Mouse (Mus musculus): ENCODE measurements at regions not wholly inside any gene's neighbourhood (a gene's known extent, or its start where the extent isn't known, plus 50 kb on each side); places are given as distances from the start of the nearest gene placed in this dataset.

DNA sequence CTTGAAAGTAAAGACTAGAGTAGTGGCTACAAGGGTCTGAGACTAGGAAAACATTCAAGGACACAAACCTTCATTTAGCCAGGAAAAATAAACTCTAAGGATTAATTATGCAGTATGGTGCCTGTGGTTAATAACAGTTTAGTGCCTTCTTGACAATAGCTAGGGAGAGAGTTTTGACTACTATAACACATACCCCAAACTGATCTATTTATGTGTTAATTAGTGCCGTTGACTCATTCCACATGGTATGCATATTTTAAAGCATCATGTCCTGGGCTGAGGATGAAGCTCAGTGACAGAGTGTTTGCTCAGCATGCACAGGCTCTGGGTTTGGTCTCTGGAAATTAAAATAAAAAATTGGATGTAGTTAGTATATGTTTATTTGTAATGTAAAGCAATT lies 399.8 kb downstream of the Cdk5rap2 start:
- no peak overlapping the region for H3K9ac ChIP-seq
- H3K27ac ChIP-seq: no peak overlapping the region
- WGBS: 26% methylated on average over 1 of the region's 1 CpGs
- ATAC-seq (ENCODE audit: low FRiP score) (no peak), DNase-seq (ENCODE audit: low spot score) (no peak)
- H3K4me1 ChIP-seq (replicated peaks; ENCODE audit: control insufficient read depth, insufficient read depth, low read length): no peaks in the 10 kb centered on the region
- no peaks in the 10 kb centered on the region for H3K9me3 ChIP-seq (ENCODE audit: control insufficient read depth, low read length)
- H3K36me3 ChIP-seq (replicated peaks; ENCODE audit: control insufficient read depth, insufficient read depth): no peaks in the 10 kb centered on the region
- H3K4me3 ChIP-seq (replicated peaks; ENCODE audit: low read length): no peak overlapping the region
- no peaks in the 10 kb centered on the region for H3K27me3 ChIP-seq (ENCODE audit: control insufficient read depth, insufficient read depth, low read length)
- H3K4me2 ChIP-seq (replicated peaks): no peak overlapping the region

DNA sequence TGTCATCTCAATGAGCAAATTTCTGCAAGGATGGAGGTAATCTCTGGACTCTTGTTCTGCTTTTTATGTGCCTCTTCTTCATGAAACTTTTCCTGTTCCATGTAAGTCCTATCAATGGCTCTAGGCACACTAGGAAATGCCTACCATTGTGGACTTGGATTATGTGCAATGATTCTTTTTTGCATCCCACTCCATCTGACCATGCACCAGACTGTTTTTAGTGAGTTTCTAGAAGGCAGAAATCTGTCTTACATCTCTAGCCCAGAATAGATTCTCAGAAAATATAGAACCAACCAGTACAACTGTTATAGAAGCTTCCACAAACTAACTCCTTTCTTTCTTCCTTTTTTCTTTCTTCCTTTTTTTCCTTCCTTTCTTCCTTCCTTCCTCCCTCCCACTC lies 405.3 kb downstream of the Cdk5rap2 start:
- no peaks in the 10 kb centered on the region for H3K27me3 ChIP-seq (ENCODE audit: control insufficient read depth, insufficient read depth, low read length)
- no peak for DNase-seq (ENCODE audit: low spot score)
- no peak for ATAC-seq (ENCODE audit: low FRiP score)
- no peaks in the 10 kb centered on the region for H3K4me1 ChIP-seq (replicated peaks; ENCODE audit: control insufficient read depth, insufficient read depth, low read length)
- H3K4me2 ChIP-seq (replicated peaks): no peak overlapping the region
- no peak overlapping the region for H3K27ac ChIP-seq
- no peak overlapping the region for H3K9ac ChIP-seq
- no peak overlapping the region for H3K4me3 ChIP-seq (replicated peaks; ENCODE audit: low read length)
- H3K9me3 ChIP-seq (ENCODE audit: control insufficient read depth, low read length): 0 out of 2 replicates have a peak, but pooled peaks cover 3% of the 10 kb centered on the region
- H3K36me3 ChIP-seq (replicated peaks; ENCODE audit: control insufficient read depth, insufficient read depth): no peaks in the 10 kb centered on the region

DNA sequence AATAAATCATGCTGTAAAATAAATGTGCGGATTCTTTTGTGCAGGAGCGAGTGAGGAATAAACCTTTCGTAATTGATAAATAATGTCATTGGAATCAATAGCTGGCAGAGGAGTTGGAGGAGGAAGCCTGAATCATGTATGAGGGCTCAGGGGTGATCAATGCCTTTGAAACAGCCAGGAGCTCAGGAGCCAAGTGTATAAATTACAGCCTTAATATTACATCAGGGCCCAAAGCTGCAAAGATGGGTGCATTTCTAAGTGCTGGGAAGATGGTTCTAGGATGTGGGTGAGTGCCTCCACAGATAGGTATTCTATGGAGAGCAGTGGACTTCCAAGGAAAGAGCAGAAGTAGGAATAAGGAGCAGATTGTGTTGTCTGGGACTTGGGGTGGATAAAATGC lies 417.0 kb downstream of the Cdk5rap2 start:
- H3K27me3 ChIP-seq (ENCODE audit: control insufficient read depth, insufficient read depth, low read length): no peaks in the 10 kb centered on the region
- H3K27ac ChIP-seq: no peak overlapping the region
- no peaks in the 10 kb centered on the region for H3K36me3 ChIP-seq (replicated peaks; ENCODE audit: control insufficient read depth, insufficient read depth)
- WGBS: 75% methylated on average over 3 of the region's 3 CpGs
- no peak overlapping the region for H3K4me2 ChIP-seq (replicated peaks)
- no peak overlapping the region for H3K9ac ChIP-seq
- H3K4me3 ChIP-seq (replicated peaks; ENCODE audit: low read length): no peak overlapping the region
- DNase-seq (ENCODE audit: low spot score) (no peak), ATAC-seq (ENCODE audit: low FRiP score) (no peak)
- no peaks in the 10 kb centered on the region for H3K4me1 ChIP-seq (replicated peaks; ENCODE audit: control insufficient read depth, insufficient read depth, low read length)
- no peaks in the 10 kb centered on the region for H3K9me3 ChIP-seq (ENCODE audit: control insufficient read depth, low read length)

DNA sequence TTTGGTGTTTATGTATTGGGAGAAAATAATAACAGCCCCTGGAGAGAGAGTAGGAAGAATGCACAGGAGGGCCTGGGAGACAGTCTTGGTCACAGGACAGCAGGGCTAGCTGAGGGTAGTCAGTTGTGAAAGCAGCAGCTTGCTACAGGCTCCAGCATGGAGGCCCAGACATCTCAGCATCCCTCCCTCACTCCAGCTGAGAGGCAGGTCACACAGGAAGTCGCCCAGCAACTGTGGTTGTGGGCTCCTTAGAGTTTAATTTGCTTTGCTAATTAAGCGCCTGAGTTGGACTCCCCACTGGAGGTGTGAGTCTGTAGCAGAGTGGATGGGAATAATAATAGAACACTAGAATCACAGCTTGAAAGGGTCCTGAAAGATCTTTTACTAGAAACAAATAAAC lies 436.0 kb downstream of the Cdk5rap2 start:
- 32% methylated on average over 2 of the region's 2 CpGs for WGBS
- no peaks in the 10 kb centered on the region for H3K9me3 ChIP-seq (ENCODE audit: control insufficient read depth, low read length)
- H3K27ac ChIP-seq: no peak overlapping the region
- no peaks in the 10 kb centered on the region for H3K36me3 ChIP-seq (replicated peaks; ENCODE audit: control insufficient read depth, insufficient read depth)
- DNase-seq (ENCODE audit: low spot score): no peak
- H3K9ac ChIP-seq: no peak overlapping the region
- H3K4me1 ChIP-seq (replicated peaks; ENCODE audit: control insufficient read depth, insufficient read depth, low read length): no peaks in the 10 kb centered on the region
- no peak overlapping the region for H3K4me3 ChIP-seq (replicated peaks; ENCODE audit: low read length)
- no peaks in the 10 kb centered on the region for H3K27me3 ChIP-seq (ENCODE audit: control insufficient read depth, insufficient read depth, low read length)
- no peak overlapping the region for H3K4me2 ChIP-seq (replicated peaks)
- no peak for ATAC-seq (ENCODE audit: low FRiP score)

DNA sequence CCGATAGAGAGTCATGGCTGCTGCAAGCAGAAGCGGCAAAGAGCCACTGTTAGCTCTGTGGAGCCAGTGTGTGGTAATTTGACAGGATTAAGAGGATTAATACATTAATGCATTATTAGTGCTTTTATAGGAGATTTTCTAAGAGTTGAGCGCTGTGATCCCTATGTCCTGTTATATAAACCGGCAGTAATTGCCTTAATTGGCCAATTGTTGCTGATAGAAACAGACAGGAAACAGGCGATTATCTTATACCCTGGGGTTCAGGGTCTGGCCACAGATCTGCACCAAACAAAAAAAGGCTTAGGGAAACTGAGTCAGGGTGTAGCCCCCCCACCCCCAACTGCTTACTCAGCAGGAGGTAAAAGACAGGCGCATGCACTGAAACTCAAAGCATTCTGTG lies 436.7 kb downstream of the Cdk5rap2 start:
- 70% methylated on average over 6 of the region's 6 CpGs for WGBS
- no peak overlapping the region for H3K27ac ChIP-seq
- H3K27me3 ChIP-seq (ENCODE audit: control insufficient read depth, insufficient read depth, low read length): no peaks in the 10 kb centered on the region
- H3K4me1 ChIP-seq (replicated peaks; ENCODE audit: control insufficient read depth, insufficient read depth, low read length): no peaks in the 10 kb centered on the region
- H3K36me3 ChIP-seq (replicated peaks; ENCODE audit: control insufficient read depth, insufficient read depth): no peaks in the 10 kb centered on the region
- no peak overlapping the region for H3K4me2 ChIP-seq (replicated peaks)
- DNase-seq (ENCODE audit: low spot score) (no peak), ATAC-seq (ENCODE audit: low FRiP score) (no peak)
- no peak overlapping the region for H3K9ac ChIP-seq
- H3K4me3 ChIP-seq (replicated peaks; ENCODE audit: low read length): no peak overlapping the region
- no peaks in the 10 kb centered on the region for H3K9me3 ChIP-seq (ENCODE audit: control insufficient read depth, low read length)

DNA sequence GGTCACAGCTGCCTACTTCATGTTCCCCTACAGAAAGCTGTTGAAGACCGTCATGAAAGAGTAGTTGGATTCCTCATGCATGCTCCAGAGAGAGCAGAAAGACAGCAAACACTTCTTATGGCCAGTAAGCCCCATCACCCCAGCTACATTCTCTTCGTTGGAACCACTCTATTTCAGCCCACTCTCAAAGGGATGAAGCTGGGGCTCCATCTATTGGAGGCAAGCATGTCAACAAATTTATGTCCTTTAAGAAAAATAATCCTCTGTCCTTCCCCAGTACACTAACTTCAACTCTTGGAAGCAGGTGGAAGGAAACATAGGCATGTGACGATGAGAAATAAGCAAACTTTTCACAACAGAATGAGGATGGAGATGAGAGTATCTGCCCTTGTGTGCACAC lies 438.5 kb downstream of the Cdk5rap2 start:
- DNase-seq (ENCODE audit: low spot score) (no peak), ATAC-seq (ENCODE audit: low FRiP score) (no peak)
- H3K9ac ChIP-seq: no peak overlapping the region
- 76% methylated on average over 3 of the region's 3 CpGs for WGBS
- no peaks in the 10 kb centered on the region for H3K36me3 ChIP-seq (replicated peaks; ENCODE audit: control insufficient read depth, insufficient read depth)
- no peak overlapping the region for H3K4me3 ChIP-seq (replicated peaks; ENCODE audit: low read length)
- H3K4me1 ChIP-seq (replicated peaks; ENCODE audit: control insufficient read depth, insufficient read depth, low read length): no peaks in the 10 kb centered on the region
- no peak overlapping the region for H3K27ac ChIP-seq
- H3K4me2 ChIP-seq (replicated peaks): no peak overlapping the region
- H3K9me3 ChIP-seq (ENCODE audit: control insufficient read depth, low read length): no peaks in the 10 kb centered on the region
- H3K27me3 ChIP-seq (ENCODE audit: control insufficient read depth, insufficient read depth, low read length): no peaks in the 10 kb centered on the region

DNA sequence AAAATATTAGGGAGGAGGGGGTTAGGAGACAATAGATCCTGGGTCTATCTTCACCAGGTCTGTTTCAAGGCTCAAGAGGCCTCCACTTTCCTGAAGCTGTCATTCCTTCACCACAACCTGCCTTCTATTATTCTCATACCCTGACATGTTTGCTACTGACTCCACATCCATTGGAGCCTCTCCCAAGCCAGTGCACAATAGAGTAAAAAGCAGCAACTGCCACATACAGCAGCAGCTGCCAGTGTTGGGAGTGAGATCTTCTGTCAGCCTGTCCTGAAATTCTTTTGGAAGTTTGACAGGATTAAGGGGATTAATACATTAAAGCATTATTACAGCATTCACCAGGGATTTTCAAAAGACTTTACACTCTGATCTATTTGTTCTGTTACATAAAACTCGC lies 441.8 kb downstream of the Cdk5rap2 start:
- DNase-seq (ENCODE audit: low spot score) (no peak), ATAC-seq (ENCODE audit: low FRiP score) (no peak)
- no peak overlapping the region for H3K27ac ChIP-seq
- WGBS: 87% methylated on average over 1 of the region's 1 CpGs
- H3K4me2 ChIP-seq (replicated peaks): no peak overlapping the region
- no peak overlapping the region for H3K9ac ChIP-seq
- H3K4me3 ChIP-seq (replicated peaks; ENCODE audit: low read length): no peak overlapping the region
- no peaks in the 10 kb centered on the region for H3K36me3 ChIP-seq (replicated peaks; ENCODE audit: control insufficient read depth, insufficient read depth)
- H3K4me1 ChIP-seq (replicated peaks; ENCODE audit: control insufficient read depth, insufficient read depth, low read length): no peaks in the 10 kb centered on the region
- no peaks in the 10 kb centered on the region for H3K27me3 ChIP-seq (ENCODE audit: control insufficient read depth, insufficient read depth, low read length)
- H3K9me3 ChIP-seq (ENCODE audit: control insufficient read depth, low read length): no peaks in the 10 kb centered on the region

Measured in hindbrain, embryonic 14.5 days (tissue).